Mouse (Mus musculus) brown adipose tissue, adult 24 weeks (tissue): ENCODE measurements at regions not wholly inside any gene's neighbourhood (a gene's known extent, or its start where the extent isn't known, plus 50 kb on each side); places are given as distances from the start of the nearest gene placed in this dataset.

ENCODE experiments used
- H3K27ac ChIP-seq: fragments of 200-500 bp; replicated peaks from 2 replicates; pipeline ENCODE4 v1.5.1; 2012; ENCODE audit warnings: low read depth, mild to moderate bottlenecking, low read length
- H3K4me1 ChIP-seq: fragments of 200-500 bp; 2 replicates; pipeline ENCODE4 v1.6.1; 2012; ENCODE audit warnings: low read length, mixed read lengths; ENCODE audit not compliant: control insufficient read depth, insufficient read depth, insufficient read length
- H3K4me3 ChIP-seq: fragments of 200-500 bp; 2 replicates; pipeline ENCODE4 v1.5.1; 2012; ENCODE audit warnings: low read depth, mild to moderate bottlenecking, low read length, moderate library complexity; ENCODE audit not compliant: insufficient read depth

GRCm38 (mm10) chr8:34590976-34591749, 479.6 kb upstream of the Gm10131 start:
- H3K4me1 ChIP-seq, result no peaks in the 10 kb centered on the region
- H3K27ac ChIP-seq, result no peak overlapping the region
- no peak overlapping the region for H3K4me3 ChIP-seq

GRCm38 (mm10) chr8:34578043-34578442, 466.5 kb upstream of the Gm10131 start:
- Histone ChIP-seq H3K4me1 (peaks cover 3% of the 10 kb centered on the region; the same call in 1 of the 2 replicates), H3K4me3 (no peak overlapping the region), H3K27ac (no peak overlapping the region)

DNA sequence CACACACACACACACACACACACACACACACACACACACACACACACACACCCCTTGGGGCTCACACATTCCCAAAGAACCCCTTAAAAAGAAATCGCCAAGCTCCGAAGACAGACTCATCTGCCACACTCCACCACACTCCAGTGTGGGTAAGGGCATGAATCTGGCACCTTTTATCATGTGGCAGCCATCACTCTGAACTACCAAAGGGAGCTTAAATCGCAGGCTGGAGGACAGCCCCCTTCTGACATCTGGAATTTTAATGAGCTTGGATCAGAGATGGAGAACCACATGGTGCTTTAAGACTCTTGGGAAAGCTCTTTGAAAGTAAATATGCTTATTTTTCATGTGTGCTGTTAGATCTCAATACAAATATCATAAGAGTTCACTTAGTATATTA, 462.5 kb upstream of the Gm10131 start:
- no peak overlapping the region for H3K4me3 ChIP-seq
- H3K4me1 ChIP-seq, result peaks cover 3% of the 10 kb centered on the region; the same call in 1 of the 2 replicates
- H3K27ac ChIP-seq, result peak overlapping the region; percentile 73

DNA sequence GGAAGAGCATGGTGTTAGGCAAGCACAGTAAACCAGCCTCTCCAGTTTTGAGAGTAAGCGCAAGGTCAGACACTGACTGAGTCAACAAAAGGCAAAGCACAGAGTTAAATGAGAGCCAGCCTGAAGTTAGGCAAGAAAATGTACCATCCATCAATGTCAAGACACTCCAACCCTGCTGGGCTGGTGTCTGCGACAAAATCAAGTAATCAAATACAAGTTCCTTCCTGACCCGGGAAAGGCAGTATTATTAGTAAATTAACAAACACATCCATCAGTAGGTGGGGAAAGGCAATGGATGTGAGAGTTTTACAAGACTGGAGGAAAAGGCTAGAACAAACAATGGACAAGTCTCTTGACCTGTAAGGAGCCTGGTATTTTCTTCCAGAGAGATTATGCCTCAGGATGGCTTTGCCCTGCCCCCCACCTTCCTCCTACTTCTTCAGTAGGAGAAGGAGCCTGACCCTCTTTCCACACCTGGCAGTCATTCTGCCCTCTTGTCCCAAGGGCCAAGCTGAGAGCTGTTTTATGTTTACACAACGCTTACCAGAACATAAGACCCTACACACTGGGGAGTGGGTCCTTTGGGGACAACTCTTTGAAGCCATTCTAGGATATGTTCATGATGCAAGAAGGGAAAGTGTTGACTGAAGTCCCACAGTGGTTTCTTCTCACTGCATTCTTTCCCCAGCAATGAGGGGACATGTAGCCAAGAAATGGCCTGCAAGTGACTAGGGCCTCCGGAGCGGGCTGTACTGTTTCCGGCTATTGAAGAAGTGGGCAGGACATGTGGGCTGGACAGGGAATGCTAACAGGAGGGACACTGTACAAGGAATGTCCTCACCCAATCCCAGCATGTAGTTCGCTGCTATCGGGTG, 461.7 kb upstream of the Gm10131 start:
- Histone ChIP-seq H3K4me1 (peaks cover 3% of the 10 kb centered on the region; the same call in 1 of the 2 replicates), H3K27ac (peak overlapping the region; percentile 76), H3K4me3 (no peak overlapping the region)

- no peak overlapping the region for H3K4me3 ChIP-seq
- peaks cover 3% of the 10 kb centered on the region; the same call in 1 of the 2 replicates for H3K4me1 ChIP-seq
- H3K27ac ChIP-seq, result no peak overlapping the region
These were observed 460.2 kb upstream of the Gm10131 start for GRCm38 (mm10) chr8:34571736-34572135.

DNA sequence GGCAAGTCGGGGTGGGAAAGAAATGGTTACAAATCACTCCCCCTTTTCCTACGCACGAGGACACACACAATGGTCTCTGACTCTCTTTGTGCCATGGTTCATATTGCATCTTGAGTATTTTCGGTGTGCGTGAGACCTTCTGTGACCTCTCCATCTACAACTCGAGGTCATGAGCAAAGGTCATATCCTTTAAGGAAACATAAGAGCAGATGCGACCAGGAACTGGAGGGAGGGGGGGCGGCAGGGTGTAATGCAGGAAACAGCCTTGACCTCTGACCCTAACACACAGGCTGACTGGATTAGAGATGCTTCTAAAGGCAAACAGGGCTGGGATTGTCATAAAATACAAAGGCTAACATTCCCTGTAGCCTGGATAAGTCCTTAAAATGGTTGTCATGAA, 450.7 kb upstream of the Gm10131 start:
- H3K4me3 ChIP-seq, result no peak overlapping the region
- H3K4me1 ChIP-seq, result no peaks in the 10 kb centered on the region
- no peak overlapping the region for H3K27ac ChIP-seq

GRCm38 (mm10) chr8:34549786-34550185, 438.2 kb upstream of the Gm10131 start:
- Histone ChIP-seq H3K4me3 (no peak overlapping the region), H3K4me1 (no peaks in the 10 kb centered on the region), H3K27ac (no peak overlapping the region)

DNA sequence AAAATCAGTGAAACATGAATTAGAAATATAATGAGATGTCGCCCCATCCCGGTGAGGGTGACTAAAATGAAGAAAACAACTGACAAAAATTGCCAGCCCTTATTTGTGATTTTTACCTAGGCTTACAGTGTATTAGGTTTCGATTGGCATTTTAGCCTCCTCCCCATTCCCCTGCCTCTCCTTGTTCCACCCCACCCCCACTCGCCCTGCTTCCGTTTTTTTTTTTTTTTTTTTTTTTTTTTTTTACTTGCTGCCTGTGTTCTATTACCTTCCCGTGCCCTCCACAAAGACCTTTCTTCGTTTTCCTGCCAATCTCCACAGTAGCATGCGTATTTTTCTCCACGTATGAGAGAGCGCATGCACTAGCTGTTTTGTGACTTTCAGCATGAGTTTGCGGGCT, 435.3 kb upstream of the Gm10131 start:
- H3K4me1 ChIP-seq, result no peaks in the 10 kb centered on the region
- no peak overlapping the region for H3K4me3 ChIP-seq
- no peak overlapping the region for H3K27ac ChIP-seq

DNA sequence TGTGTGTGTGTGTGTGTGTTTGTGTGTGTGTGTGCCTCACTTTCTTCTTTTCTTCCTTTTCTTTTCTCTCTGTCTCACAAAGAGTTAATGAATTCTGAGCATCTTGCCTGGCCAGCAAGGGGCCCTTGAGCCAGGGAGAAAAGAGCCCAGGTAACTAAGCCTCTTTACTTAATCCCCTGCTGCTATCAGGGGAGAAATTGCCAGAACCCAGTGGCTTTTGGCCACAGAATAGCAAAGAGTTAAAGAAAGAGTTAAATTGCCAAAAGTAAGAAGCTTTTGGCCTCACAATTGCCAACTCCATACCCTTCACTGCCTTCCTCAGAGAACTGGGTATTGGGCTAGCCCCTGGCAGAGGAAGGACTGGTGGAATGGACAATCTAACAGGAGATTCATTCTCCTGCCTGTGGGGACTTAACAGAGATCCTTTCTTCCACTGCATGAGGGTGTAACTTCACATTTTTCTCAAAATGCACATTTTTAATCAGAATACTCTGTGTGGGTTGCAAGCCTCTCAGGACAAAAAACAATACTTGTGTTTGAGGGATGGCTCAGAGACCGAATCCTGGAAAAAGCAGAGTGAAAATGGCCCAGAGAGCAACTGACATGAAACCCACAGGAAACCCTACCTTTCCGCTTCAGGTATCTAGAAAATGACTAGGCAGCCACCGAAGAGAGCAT, 431.0 kb upstream of the Gm10131 start:
- Histone ChIP-seq H3K4me1 (0 out of 2 replicates have a peak, but pooled peaks cover 2% of the 10 kb centered on the region), H3K27ac (no peak overlapping the region), H3K4me3 (no peak overlapping the region)

- Histone ChIP-seq H3K4me3 (no peak overlapping the region), H3K4me1 (0 out of 2 replicates have a peak, but pooled peaks cover 2% of the 10 kb centered on the region), H3K27ac (no peak overlapping the region)
These were observed 427.7 kb upstream of the Gm10131 start for GRCm38 (mm10) chr8:34539232-34539631.

DNA sequence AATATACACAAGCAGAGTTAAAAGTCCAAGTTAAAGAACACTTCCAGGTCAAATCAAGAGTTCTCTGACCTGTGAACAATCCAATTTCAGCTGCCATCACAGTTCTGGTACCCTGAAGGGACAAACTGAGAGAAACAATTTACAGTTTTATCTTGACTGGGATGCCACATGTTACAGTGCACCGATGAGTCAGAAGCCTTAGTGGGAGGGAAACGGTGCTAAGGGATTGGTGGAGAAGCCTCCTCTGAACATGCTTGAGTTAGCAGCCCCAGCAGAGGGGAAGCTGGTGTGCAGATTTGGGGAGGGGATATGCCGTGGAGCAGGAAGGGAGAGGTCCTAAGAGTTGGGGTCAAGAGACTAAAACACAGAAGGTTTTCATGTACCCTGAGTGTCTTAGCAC, 423.9 kb upstream of the Gm10131 start:
- H3K27ac ChIP-seq, result no peak overlapping the region
- 0 out of 2 replicates have a peak, but pooled peaks cover 2% of the 10 kb centered on the region for H3K4me1 ChIP-seq
- no peak overlapping the region for H3K4me3 ChIP-seq

GRCm38 (mm10) chr8:34533421-34533820, 421.9 kb upstream of the Gm10131 start:
- Histone ChIP-seq H3K4me3 (no peak overlapping the region), H3K27ac (no peak overlapping the region), H3K4me1 (no peaks in the 10 kb centered on the region)

- H3K4me3 ChIP-seq, result no peak overlapping the region
- no peak overlapping the region for H3K27ac ChIP-seq
- H3K4me1 ChIP-seq, result no peaks in the 10 kb centered on the region
These were observed 419.6 kb upstream of the Gm10131 start for GRCm38 (mm10) chr8:34530896-34531679.

GRCm38 (mm10) chr8:34530046-34530445, 418.5 kb upstream of the Gm10131 start:
- Histone ChIP-seq H3K27ac (no peak overlapping the region), H3K4me3 (no peak overlapping the region), H3K4me1 (no peaks in the 10 kb centered on the region)
